Mouse (Mus musculus) olfactory bulb, adult 2 months (tissue): ENCODE data around the gene Gm21885.

Source experiments
- CTCF ChIP-seq: fragments of 200-500 bp; IDR thresholded peaks from 2 replicates; pipeline ENCODE4 v1.5.1; 2012; ENCODE audit warnings: low read depth, mild to moderate bottlenecking, low read length, moderate library complexity; ENCODE audit not compliant: insufficient read depth
- POLR2A ChIP-seq: fragments of 200-500 bp; IDR thresholded peaks from 2 replicates; pipeline ENCODE4 v1.6.1; 2012; ENCODE audit warnings: mild to moderate bottlenecking, low read depth, low read length, moderate library complexity; ENCODE audit not compliant: insufficient read depth

- TF ChIP-seq CTCF (no peak), POLR2A (no peak)
These were observed 32.5 kb downstream of the Gm21885 start for GRCm38 (mm10) chr11:94314098-94314652.
